Mouse (Mus musculus) CD4-positive, CD25-positive, alpha-beta regulatory T cell, adult 9 weeks (primary cell): ENCODE data around the gene Eif2s2. TPM values are rescaled to one million over a fixed set of nuclear protein-coding genes. Genes with fewer than 3 reads are reported as not detected.

ENCODE experiments used
- polyA plus RNA-seq: library from polyadenylated mRNA; unstranded; fragments of 100-300 nt; shearing (Covaris generic); gene quantifications from one replicate; pipeline ENCODE4 v1.2.1, GENCODE M21; 2017

Gene Eif2s2
- polyA plus RNA-seq = 54.6 TPM

GRCm38 (mm10) chr2:154892201-154893044 lies at the start of gene Eif2s2:
Gene Eif2s2, minus strand, starts transcription at chr2:154892935.

Other genes with a start within 250 kb of the Eif2s2 start
- 5.7 TPM for gene Chmp4b, start 241.2 kb downstream of the Eif2s2 start, polyA plus RNA-seq
- not detected for gene Gm14214, start 122.9 kb downstream of the Eif2s2 start, polyA plus RNA-seq
- 18.0 TPM for gene Raly, start 101.8 kb downstream of the Eif2s2 start, polyA plus RNA-seq
- gene a, start 101.5 kb downstream of the Eif2s2 start, polyA plus RNA-seq = not detected
- not detected for gene Gm14226, start 125.3 kb upstream of the Eif2s2 start, polyA plus RNA-seq
- gene Ahcy, start 181.6 kb upstream of the Eif2s2 start, polyA plus RNA-seq = 28.7 TPM
- gene Itch, start 240.6 kb upstream of the Eif2s2 start, polyA plus RNA-seq = 128 TPM